Mouse (Mus musculus) limb, embryonic 13.5 days (tissue): ENCODE results near the gene Utrn. TPM values are rescaled to one million over a fixed set of nuclear protein-coding genes. Genes with fewer than 3 reads are reported as not detected.

Experiments used
- ATAC-seq: fragments of 200-750 bp; cut with Nextera tagmentation; 2 replicates; pipeline ENCODE4 v1.8.0; 2017; ENCODE audit warnings: low read depth, moderate number of reproducible peaks, moderate TSS enrichment; ENCODE audit not compliant: low FRiP score
- H3K27ac ChIP-seq: fragments of 300-500 bp; sonication (generic); 2 replicates; pipeline ENCODE4 v1.5.1; 2015; ENCODE audit warnings: inconsistent platforms, mild to moderate bottlenecking, moderate library complexity
- H3K27me3 ChIP-seq: fragments of 300-500 bp; sonication (generic); 2 replicates; pipeline ENCODE4 v1.6.1; 2015; ENCODE audit warnings: mild to moderate bottlenecking, inconsistent platforms
- H3K36me3 ChIP-seq: fragments of 300-500 bp; sonication (generic); 2 replicates; pipeline ENCODE4 v1.6.1; 2015; ENCODE audit warnings: inconsistent platforms, mild to moderate bottlenecking, moderate library complexity
- H3K4me1 ChIP-seq: fragments of 300-500 bp; sonication (generic); 2 replicates; pipeline ENCODE4 v1.6.1; 2015; ENCODE audit warnings: inconsistent platforms
- H3K4me2 ChIP-seq: fragments of 300-500 bp; sonication (generic); replicated peaks from 2 replicates; pipeline ENCODE4 v1.6.1; 2015; ENCODE audit warnings: inconsistent platforms, mild to moderate bottlenecking, moderate library complexity
- H3K4me3 ChIP-seq: fragments of 300-500 bp; sonication (generic); 2 replicates; pipeline ENCODE4 v1.5.1; 2015; ENCODE audit warnings: moderate library complexity, mild to moderate bottlenecking, inconsistent platforms
- H3K9ac ChIP-seq: fragments of 300-500 bp; sonication (generic); 2 replicates; pipeline ENCODE4 v1.6.1; 2015; ENCODE audit warnings: mild to moderate bottlenecking, inconsistent platforms
- H3K9me3 ChIP-seq: fragments of 300-500 bp; sonication (generic); 2 replicates; pipeline ENCODE4 v1.6.1; 2016; ENCODE audit warnings: inconsistent platforms
- WGBS: fragments of 180-500 bp; shearing (Covaris S2); methylation state at CpG from one replicate; pipeline ENCODE4 v1.1.7; 2015; 5-methylcytosine and 5-hydroxymethylcytosine counted together
- polyA plus RNA-seq: library from polyadenylated mRNA; unstranded; fragments of >200 nt; fragmentation: Nextera tagmentation; extraction: Ambion mirVana; gene quantifications from 2 replicates; pipeline ENCODE4 v1.2.1, GENCODE M21; 2015

The Utrn gene
- polyA plus RNA-seq, 1 experiment from 2014 or later, result 89.9 TPM

DNA sequence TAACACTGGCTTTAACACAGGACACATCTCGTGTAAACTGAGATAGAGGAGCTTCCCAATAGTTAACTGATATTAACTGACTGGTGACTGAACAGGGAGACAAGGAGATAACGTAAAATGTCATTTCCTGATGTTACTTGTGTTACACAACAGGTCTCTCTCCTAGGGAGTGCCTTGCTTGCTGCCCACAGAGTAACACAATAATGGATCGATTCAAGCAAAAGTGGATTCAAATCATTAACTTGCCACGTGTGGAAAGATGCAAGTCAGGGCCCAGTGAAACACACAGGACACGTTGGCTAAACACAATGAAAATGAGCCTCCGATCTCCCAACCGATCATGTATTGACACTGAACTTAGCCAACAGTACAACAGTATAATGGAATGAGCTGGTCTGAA, 281.1 kb downstream of the Utrn start:
- Histone ChIP-seq H3K27me3 (no peaks in the 10 kb centered on the region), H3K27ac (no peak overlapping the region), H3K4me3 (no peak overlapping the region), H3K4me2 (no peak overlapping the region), H3K36me3 (no peaks in the 10 kb centered on the region), H3K9me3 (no peaks in the 10 kb centered on the region), H3K9ac (no peak overlapping the region), H3K4me1 (no peaks in the 10 kb centered on the region)
- ATAC-seq, result no peak
- WGBS, result 89% methylated on average over 7 of the region's 7 CpGs

DNA sequence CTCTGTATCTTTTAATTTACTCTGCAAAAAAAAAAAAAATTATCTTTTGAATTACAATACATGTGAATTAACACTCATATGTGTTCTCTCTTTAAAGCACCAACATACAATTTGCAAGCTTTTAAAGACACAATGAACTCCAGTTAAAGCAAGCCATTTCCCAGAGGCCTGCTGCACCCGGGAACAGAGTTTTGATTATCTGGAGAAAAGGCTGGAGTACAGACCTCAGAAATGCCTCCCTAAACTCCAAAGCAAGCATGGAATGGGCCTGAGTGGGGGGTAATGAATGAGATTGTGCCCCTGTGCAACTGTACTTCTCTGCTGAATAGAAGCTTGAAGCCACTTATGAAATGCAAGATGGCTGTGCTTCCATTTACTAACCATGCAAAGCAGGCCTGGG, 281.8 kb downstream of the Utrn start:
- H3K27me3 ChIP-seq, result no peaks in the 10 kb centered on the region
- no peak overlapping the region for H3K4me3 ChIP-seq
- H3K4me2 ChIP-seq, result no peak overlapping the region
- no peak overlapping the region for H3K9ac ChIP-seq
- no peak for ATAC-seq
- H3K9me3 ChIP-seq, result no peaks in the 10 kb centered on the region
- H3K27ac ChIP-seq, result no peak overlapping the region
- WGBS, result 66% methylated on average over 1 of the region's 1 CpGs
- no peaks in the 10 kb centered on the region for H3K4me1 ChIP-seq
- no peaks in the 10 kb centered on the region for H3K36me3 ChIP-seq

DNA sequence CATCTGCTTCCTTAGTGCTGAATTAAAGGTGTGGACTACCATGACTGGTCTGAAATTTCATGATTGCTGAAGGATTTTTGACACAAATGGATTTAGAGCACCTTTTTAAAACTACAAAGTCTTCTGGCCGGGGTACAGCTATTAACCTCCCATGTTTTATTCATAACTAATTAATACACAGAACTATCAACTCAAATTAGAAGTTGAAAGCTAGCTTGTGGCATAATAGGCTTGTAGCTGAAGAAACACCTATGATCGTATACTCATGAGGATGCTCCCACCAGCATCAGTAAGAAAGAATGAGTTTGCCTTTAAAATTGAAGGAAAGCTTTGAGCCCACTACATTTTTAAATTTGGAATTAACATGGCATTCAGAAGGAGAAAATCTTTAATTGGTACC, 282.3 kb downstream of the Utrn start:
- WGBS, result 89% methylated on average over 2 of the region's 2 CpGs
- ATAC-seq, result no peak
- no peak overlapping the region for H3K27ac ChIP-seq
- H3K4me2 ChIP-seq, result no peak overlapping the region
- H3K4me1 ChIP-seq, result no peaks in the 10 kb centered on the region
- no peak overlapping the region for H3K4me3 ChIP-seq
- H3K9me3 ChIP-seq, result no peaks in the 10 kb centered on the region
- no peaks in the 10 kb centered on the region for H3K27me3 ChIP-seq
- H3K36me3 ChIP-seq, result no peaks in the 10 kb centered on the region
- no peak overlapping the region for H3K9ac ChIP-seq

GRCm38 (mm10) chr10:12586200-12586599, 283.0 kb downstream of the Utrn start:
- Histone ChIP-seq H3K9ac (no peak overlapping the region), H3K9me3 (no peaks in the 10 kb centered on the region), H3K4me1 (no peaks in the 10 kb centered on the region), H3K36me3 (no peaks in the 10 kb centered on the region), H3K4me3 (no peak overlapping the region), H3K27ac (no peak overlapping the region), H3K27me3 (no peaks in the 10 kb centered on the region), H3K4me2 (no peak overlapping the region)
- WGBS, result 84% methylated on average over 1 of the region's 1 CpGs
- no peak for ATAC-seq

- H3K27me3 ChIP-seq, result no peaks in the 10 kb centered on the region
- no peaks in the 10 kb centered on the region for H3K9me3 ChIP-seq
- H3K4me1 ChIP-seq, result peaks cover 9% of the 10 kb centered on the region; the same call in 1 of the 2 replicates
- no peak overlapping the region for H3K4me3 ChIP-seq
- 92% methylated on average over 3 of the region's 3 CpGs for WGBS
- no peak overlapping the region for H3K27ac ChIP-seq
- H3K36me3 ChIP-seq, result no peaks in the 10 kb centered on the region
- H3K4me2 ChIP-seq, result no peak overlapping the region
- no peak overlapping the region for H3K9ac ChIP-seq
- ATAC-seq, result no peak
These were observed 285.7 kb downstream of the Utrn start for GRCm38 (mm10) chr10:12583473-12583872.

DNA sequence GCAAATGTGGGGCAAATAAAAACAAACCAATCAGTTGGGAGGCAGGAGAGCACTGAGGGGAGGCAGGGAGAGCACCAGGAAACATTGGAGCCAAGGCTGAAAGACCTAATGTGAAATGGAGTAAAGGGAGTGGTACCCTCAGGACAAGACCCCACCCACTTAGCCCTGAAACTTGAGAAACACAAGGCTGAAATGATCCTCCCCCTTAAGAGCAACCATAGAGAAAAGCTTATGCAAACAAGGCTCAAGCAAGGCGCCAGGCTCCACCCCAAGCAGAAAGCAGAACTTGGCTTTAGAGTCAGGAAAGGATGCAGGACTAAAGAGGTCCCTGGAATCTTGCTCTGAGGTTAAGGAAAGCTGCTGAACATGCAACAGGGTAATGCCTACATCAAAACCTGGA, 290.1 kb downstream of the Utrn start:
- no peak overlapping the region for H3K4me2 ChIP-seq
- H3K9ac ChIP-seq, result no peak overlapping the region
- peak; percentile 52; the same call in 1 of the 2 replicates for ATAC-seq
- peaks cover 33% of the 10 kb centered on the region for H3K4me1 ChIP-seq
- 0 out of 2 replicates have a peak overlapping the region, but pooled peaks have one; percentile 48 for H3K27ac ChIP-seq
- no peaks in the 10 kb centered on the region for H3K9me3 ChIP-seq
- no peaks in the 10 kb centered on the region for H3K36me3 ChIP-seq
- H3K4me3 ChIP-seq, result no peak overlapping the region
- H3K27me3 ChIP-seq, result no peaks in the 10 kb centered on the region
- WGBS, result 26% methylated on average over 1 of the region's 1 CpGs

DNA sequence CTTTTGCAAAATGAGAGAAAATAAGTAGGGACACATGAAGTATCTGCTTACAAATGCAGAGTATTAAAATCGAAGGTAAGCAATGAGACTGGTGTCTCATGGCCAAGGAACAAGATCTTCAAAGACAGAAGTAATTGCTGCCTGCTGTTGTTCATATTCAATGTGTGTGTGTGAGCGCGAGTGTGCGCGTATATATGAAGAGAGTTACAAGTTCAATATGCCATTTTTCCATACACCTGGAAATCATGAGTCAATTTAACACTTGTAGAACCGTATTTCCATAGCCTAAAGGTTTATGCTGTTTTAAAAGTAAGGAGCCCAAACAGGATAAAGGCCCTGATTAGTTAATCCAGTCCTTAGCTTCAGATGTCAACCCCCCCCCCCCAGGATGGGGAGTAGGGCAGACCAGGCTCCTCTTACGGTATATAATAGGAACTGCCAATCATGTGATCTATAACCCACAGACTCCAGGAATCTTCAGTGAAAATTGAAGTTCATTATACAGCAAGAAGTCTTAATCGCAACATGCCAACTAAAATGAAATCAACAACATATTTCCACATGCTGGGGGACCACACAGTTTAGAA, 293.2 kb downstream of the Utrn start:
- WGBS, result 48% methylated on average over 8 of the region's 8 CpGs
- no peaks in the 10 kb centered on the region for H3K9me3 ChIP-seq
- H3K27ac ChIP-seq, result no peak overlapping the region; the same call in 1 of the 2 replicates
- peaks cover 40% of the 10 kb centered on the region for H3K4me1 ChIP-seq
- H3K4me3 ChIP-seq, result no peak overlapping the region
- no peak overlapping the region for H3K9ac ChIP-seq
- no peak overlapping the region for H3K4me2 ChIP-seq
- H3K27me3 ChIP-seq, result no peaks in the 10 kb centered on the region
- ATAC-seq, result peak; percentile 51; the same call in 1 of the 2 replicates
- H3K36me3 ChIP-seq, result no peaks in the 10 kb centered on the region

GRCm38 (mm10) chr10:12574760-12575159, 294.4 kb downstream of the Utrn start:
- Histone ChIP-seq H3K27ac (no peak overlapping the region), H3K4me2 (no peak overlapping the region), H3K9me3 (no peaks in the 10 kb centered on the region), H3K4me3 (no peak overlapping the region), H3K9ac (no peak overlapping the region), H3K36me3 (no peaks in the 10 kb centered on the region), H3K4me1 (peaks cover 40% of the 10 kb centered on the region), H3K27me3 (no peaks in the 10 kb centered on the region)
- no peak for ATAC-seq
- WGBS, result 52% methylated on average over 10 of the region's 10 CpGs

- Histone ChIP-seq H3K9ac (no peak overlapping the region), H3K9me3 (no peaks in the 10 kb centered on the region), H3K27me3 (no peaks in the 10 kb centered on the region), H3K4me2 (no peak overlapping the region), H3K4me3 (no peak overlapping the region), H3K36me3 (no peaks in the 10 kb centered on the region), H3K4me1 (peaks cover 31% of the 10 kb centered on the region), H3K27ac (no peak overlapping the region)
- 20% methylated on average over 5 of the region's 6 CpGs for WGBS
- ATAC-seq, result no peak
These were observed 295.6 kb downstream of the Utrn start for GRCm38 (mm10) chr10:12573601-12574000.

GRCm38 (mm10) chr10:12572759-12573158, 296.4 kb downstream of the Utrn start:
- no peaks in the 10 kb centered on the region for H3K9me3 ChIP-seq
- H3K36me3 ChIP-seq, result no peaks in the 10 kb centered on the region
- H3K27ac ChIP-seq, result no peak overlapping the region
- no peak overlapping the region for H3K4me3 ChIP-seq
- no peak for ATAC-seq
- no peak overlapping the region for H3K4me2 ChIP-seq
- no peaks in the 10 kb centered on the region for H3K27me3 ChIP-seq
- WGBS, result 53% methylated on average over 4 of the region's 4 CpGs
- peaks cover 31% of the 10 kb centered on the region for H3K4me1 ChIP-seq
- H3K9ac ChIP-seq, result no peak overlapping the region

DNA sequence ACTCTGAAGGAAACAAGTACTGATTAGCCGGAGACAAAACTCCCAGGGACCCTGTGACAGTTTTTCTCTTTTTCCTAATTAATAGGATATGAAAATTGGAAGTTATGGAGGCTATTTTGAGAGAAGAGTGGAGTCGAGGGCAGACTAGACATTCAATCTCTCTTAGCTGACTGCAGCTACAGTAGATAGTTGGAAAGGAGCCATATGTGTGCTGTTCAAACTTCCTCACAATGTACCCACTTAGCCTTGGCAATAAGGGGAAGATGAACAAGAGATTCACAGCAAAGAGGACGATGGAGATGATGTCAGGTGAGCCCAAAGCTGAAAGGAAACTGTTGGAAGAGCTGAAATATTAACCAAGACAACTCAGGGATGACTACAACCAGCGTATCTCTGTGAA, 304.7 kb downstream of the Utrn start:
- Histone ChIP-seq H3K27ac (no peak overlapping the region), H3K9me3 (no peaks in the 10 kb centered on the region), H3K4me3 (no peak overlapping the region), H3K4me2 (no peak overlapping the region), H3K27me3 (no peaks in the 10 kb centered on the region), H3K9ac (no peak overlapping the region), H3K36me3 (no peaks in the 10 kb centered on the region), H3K4me1 (peaks cover 7% of the 10 kb centered on the region)
- no peak for ATAC-seq
- 77% methylated on average over 4 of the region's 4 CpGs for WGBS

GRCm38 (mm10) chr10:12558810-12559209, 310.4 kb downstream of the Utrn start:
- ATAC-seq, result no peak
- peaks cover 15% of the 10 kb centered on the region for H3K4me1 ChIP-seq
- no peak overlapping the region for H3K27ac ChIP-seq
- no peaks in the 10 kb centered on the region for H3K36me3 ChIP-seq
- H3K27me3 ChIP-seq, result no peaks in the 10 kb centered on the region
- no peaks in the 10 kb centered on the region for H3K9me3 ChIP-seq
- H3K4me3 ChIP-seq, result no peak overlapping the region
- no peak overlapping the region for H3K4me2 ChIP-seq
- no peak overlapping the region for H3K9ac ChIP-seq
- 53% methylated on average over 5 of the region's 5 CpGs for WGBS

- H3K9ac ChIP-seq, result no peak overlapping the region
- no peaks in the 10 kb centered on the region for H3K27me3 ChIP-seq
- WGBS, result 60% methylated on average over 2 of the region's 2 CpGs
- no peaks in the 10 kb centered on the region for H3K36me3 ChIP-seq
- no peak overlapping the region for H3K4me2 ChIP-seq
- ATAC-seq, result no peak
- no peak overlapping the region for H3K4me3 ChIP-seq
- 0 out of 2 replicates have a peak overlapping the region, but pooled peaks have one; percentile 28 for H3K27ac ChIP-seq
- H3K4me1 ChIP-seq, result peaks cover 48% of the 10 kb centered on the region
- H3K9me3 ChIP-seq, result no peaks in the 10 kb centered on the region
These were observed 315.0 kb downstream of the Utrn start for GRCm38 (mm10) chr10:12554090-12554718.
